Mouse (Mus musculus) myocyte (in vitro differentiated cells): ENCODE measurements around the gene Ddx23.

Source experiments
- E2F4 ChIP-seq: IDR thresholded peaks from one replicate; pipeline ENCODE4 v1.6.1; 2011; ENCODE audit warnings: mild to moderate bottlenecking, control low read depth, moderate library complexity; ENCODE audit not compliant: insufficient read depth
- POLR2A ChIP-seq: IDR thresholded peaks from one replicate; pipeline ENCODE4 v1.6.1; 2011; ENCODE audit warnings: low read depth, mild to moderate bottlenecking, control low read depth, moderate library complexity; ENCODE audit not compliant: insufficient read length
- POLR2AphosphoS2 ChIP-seq: IDR thresholded peaks from one replicate; pipeline ENCODE4 v1.6.1; 2011; ENCODE audit warnings: low read depth, control low read depth; ENCODE audit not compliant: insufficient read length
- TCF3 ChIP-seq: IDR thresholded peaks from one replicate; pipeline ENCODE4 v1.6.1; 2011; ENCODE audit warnings: low read depth, control low read depth; ENCODE audit not compliant: insufficient read length
- USF1 ChIP-seq: IDR thresholded peaks from one replicate; pipeline ENCODE4 v1.6.1; 2011; ENCODE audit warnings: low read depth, mild to moderate bottlenecking, control low read depth, moderate library complexity

- TF ChIP-seq TCF3 (no peak), E2F4 (no peak), POLR2A (no peak), POLR2AphosphoS2 (no peak), USF1 (no peak)
Observed at GRCm38 (mm10) chr15:98614971-98615370, 47.7 kb downstream of the Ddx23 start.
